Mouse (Mus musculus): Measurements from ENCODE around the gene Tmem151b.

Tmem151b gene

DNA sequence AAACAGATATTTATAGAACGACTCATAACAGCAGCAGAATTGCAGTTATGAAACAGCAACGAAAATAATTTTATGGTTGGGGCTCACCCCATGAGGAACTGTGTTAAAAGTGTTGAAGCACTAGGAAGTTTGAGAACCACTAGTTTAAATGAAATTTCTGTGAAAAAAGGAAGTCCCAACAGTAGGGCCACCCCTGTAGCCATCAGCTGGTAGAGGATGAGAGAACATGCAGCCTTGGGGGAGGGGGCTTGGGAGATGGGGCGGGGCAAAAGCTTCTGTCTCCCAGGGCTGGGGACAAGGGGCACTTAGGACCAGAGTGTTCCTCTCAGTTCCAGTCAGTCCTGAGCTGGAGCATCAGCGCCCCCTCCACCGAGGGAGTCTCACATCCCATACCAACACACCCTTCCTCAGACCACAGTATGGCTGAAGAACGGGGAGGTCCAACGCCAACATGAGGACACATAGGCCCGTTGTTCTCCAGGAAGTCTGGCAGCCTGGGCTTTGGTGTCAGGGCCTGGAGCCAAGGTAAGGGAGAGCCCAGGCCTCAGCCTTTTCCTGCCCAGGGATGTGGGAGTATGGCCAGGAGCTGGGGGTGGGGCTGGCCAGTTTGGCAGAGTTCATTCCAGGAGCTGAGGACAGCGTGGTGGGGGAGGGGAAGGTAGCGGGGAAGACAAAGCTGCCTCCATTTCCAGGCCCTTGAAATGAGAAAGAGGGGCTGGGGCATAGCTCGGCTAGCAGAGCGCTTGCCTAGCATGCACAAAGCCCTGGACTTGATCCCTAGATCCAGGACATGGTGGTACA, 34.8 kb upstream of the Tmem151b start:
- DNase-seq (ENCODE audit: low read depth, low spot score): no peak

DNA sequence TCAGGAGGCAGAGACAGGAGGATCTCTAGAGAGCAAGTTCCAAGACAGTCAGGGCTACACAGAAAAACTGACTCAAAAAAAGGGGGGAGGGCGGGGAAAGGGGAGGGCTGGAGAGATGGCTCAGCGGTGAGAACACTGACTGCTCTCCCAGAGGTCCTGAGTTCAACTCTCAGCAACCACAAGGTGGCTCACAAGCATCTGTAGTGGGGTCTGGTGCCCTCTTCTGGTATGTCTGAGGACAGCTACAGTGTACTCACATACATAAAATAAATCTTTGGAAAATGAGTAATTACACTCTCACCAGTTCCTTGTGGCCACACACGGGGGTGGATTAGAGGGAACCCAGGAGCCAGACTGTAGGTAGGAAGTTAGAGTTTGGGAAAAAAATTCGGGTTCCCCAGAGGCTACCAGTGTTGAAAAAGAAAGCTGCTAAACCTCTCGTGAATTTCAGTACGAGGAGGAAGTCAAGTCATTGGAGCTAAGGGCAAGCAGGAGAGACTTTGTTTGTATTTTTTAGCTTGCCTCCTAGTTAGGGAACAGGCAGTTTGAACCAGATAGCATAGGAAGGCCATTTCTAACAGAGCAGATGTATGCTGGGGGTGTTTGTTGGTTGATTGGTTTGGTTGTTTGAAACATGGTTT, 33.4 kb upstream of the Tmem151b start:
- no peak for DNase-seq (ENCODE audit: low read depth, low spot score)

DNA sequence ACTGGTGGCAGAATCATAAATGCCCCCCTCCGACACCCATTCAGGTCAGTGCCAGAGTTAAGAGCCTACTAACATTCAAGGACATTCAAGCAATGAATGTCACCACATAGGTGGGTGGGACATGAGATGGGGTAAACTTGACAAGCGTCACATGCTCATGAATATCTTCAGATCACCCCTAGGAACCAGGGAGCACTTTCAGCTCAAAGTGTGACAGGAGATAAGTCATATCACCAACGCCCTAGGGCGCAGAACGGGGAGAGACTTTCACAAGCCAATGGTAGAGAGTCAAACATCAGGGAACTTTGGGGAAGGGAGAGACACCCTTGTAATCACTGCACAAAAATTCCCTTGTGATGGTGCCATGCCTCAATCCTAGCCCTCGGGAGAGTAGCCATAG, 32.7 kb upstream of the Tmem151b start:
- DNase-seq (ENCODE audit: low read depth, low spot score): no peak

DNA sequence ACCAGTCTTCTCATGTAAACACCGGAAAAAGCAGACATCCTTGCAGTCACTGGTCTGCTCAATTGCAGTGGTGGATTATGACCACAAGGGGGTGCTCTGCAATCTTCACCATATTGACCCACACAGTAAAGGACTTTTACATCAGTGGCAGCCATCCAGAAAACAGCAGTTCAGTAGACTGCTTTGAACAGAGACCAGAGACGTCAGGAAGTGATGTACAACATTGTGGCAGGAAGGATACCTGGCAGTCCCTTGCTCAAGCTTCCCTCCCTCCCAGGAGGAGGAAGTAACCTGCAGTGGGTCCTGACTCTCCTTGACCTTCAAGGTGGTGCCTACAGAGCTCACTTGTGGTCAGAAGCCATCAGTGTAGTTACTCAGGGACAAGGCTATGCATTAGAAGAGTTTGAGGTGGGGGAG, 32.1 kb upstream of the Tmem151b start:
- no peak for DNase-seq (ENCODE audit: low read depth, low spot score)

DNA sequence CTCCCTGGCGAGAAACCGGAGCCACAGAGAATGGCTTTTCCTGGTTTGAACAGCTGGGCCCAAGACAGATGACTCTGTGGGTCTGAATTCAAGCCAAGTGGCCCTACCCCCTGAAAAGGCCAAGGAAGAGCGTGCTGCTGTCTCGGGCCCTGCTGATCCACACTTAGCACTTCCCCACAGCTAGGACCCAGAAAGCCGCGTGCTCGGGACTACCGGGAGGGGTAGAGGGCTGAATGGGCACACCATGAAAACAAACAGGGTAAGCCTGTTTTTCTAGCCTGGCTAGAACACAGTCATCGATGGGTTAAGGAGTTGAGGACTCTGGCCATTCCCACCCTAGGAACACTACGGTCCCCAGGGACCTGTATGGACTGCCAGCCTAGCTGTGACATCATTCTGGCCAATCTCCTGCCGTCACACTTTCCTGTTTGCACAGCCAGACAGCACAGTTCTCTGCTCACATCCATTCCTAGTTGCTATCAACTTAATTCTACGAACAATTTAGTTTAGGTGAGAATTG, 31.5 kb upstream of the Tmem151b start:
- no peak for DNase-seq (ENCODE audit: low read depth, low spot score)

DNA sequence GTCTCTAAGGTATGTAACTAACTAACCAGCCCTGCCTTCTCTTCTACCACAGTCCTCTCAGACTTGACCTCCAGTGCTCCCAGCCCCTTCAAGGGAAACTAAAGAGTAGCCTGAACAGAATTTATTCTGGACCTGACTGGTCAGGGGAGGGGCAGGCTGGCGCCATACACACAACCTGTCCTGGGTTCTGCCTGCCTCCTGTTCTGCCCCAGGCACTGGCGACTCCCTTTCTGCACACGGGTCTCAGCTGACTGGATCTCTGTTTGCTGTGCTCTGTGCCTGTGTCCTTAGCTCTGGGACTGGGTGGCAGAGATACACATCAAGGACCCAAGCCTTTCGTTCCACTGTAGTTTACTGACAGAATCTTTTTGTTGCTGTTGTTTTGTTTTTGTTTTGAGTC, 30.1 kb upstream of the Tmem151b start:
- no peak for DNase-seq (ENCODE audit: low read depth, low spot score)

DNA sequence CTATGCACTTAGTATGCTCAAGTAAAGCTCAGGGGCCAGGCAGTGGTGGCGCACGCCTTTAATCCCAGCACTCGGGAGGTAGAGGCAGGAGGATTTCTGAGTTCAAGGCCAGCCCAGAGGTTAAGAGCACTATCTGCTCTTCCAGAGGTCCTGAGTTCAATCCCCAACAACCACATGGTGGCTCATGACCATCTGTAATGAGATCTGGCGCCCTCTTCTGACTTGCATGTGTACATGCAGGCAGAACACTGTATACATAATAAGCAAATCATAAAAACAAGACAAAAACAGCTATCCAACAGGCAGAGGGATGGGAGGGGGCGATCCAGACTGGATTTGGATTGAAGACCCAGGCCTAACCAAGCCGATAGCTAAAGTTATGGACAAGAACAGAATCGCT, 29.4 kb upstream of the Tmem151b start:
- no peak for DNase-seq (ENCODE audit: low read depth, low spot score)

DNA sequence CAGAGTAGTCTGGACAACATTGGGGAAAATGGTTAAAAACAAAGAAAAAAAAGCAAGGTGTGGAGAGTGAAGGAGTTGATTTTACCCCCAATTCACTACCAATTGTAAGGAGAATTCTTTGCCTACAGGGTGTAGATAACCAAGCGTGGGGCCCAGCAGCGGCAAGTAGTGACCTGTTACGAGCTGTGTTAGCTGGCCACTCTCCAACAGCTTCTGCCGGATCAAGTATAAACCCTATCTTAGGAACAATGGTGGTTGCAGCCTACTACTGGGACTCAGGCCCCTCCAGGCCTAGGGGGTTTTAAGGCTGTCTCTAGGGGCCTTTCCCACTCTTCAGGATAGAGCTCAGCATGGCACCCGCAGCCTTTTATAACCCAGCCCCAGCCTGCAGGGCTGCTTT, 28.8 kb upstream of the Tmem151b start:
- DNase-seq (ENCODE audit: low read depth, low spot score): no peak

DNA sequence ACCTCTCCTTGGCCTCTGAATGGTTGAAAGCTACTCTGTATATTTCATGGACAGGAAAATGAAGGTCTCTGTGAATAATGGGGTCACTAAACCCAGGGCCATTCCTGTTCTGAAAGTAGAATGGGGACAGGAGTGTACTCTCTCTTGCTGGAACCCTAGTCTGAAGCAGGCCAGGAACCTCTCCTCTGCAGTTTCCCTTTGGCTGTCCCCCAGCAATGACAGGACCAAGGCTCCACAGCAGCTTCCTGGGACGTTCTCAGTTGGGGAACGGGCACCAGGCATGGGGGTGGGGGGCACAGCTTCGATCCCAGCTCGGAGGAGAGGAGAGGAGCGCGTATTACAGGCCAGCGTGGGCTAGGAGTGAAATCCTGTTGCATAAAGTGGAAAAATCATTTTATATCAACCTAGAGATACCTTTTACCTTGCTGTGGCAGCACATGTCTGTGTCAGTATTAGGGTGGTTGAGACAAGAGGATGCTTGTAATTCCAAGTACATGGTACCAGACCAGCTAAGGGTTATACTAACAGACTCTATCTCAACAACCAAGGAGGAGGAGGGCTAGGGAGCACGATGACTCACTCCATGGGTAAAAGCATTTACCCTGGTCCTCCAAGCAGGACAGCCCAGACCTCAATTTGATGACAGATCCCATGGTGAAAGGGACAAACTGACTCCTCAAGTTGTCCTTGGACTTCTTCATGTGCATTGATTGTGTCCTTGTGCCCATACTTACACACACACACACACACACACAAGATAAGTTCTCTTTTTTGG, 25.8 kb upstream of the Tmem151b start:
- DNase-seq (ENCODE audit: low read depth, low spot score): no peak

DNA sequence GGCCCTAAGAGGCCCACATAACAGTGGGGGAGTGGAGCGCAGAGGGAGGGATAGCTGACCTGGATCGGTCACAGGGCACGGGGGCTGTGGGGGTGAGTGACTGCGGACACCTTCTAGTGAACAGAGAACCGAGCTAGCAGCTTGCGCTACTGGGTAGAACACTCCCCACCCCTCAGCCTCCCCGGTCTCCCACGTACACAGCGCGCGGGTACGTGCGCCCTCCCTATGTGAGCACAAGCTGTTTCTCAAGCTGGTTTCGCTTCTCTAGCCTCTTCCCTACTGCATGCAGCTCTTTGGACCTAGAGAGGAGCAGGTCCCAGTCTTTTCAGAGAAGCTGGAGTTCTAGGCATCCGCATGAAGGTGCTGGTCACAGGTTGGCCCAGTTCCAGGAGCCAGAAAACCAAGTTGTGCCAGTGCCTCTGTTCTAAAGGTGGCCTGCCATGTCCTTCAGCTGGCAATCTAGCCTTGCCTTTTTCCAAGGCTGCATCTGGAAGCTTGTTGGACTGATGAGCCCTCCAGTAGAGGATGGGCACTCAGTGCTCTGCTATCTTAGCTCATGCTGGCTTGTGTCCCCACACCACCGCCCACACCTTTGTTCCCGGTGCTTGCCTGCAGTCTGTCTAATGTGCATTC, 24.8 kb upstream of the Tmem151b start:
- DNase-seq (ENCODE audit: low read depth, low spot score): no peak

DNA sequence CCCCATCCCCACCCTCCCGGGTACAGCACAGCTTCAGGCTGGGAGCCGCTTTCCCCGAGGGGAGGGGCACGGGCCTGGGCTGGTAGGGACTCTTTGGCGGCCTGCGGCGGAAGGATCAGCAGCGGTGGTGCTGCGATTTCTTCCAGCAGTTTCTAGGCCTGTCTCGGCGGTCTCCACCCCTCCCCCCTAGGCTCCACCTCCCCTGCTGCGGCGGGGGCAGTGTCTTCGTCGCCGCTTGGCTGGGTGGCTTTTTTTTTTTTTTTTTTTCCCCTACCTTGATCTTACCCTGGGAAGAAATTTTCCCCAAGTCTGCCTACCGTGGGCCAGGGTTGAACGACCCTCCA, 24.3 kb upstream of the Tmem151b start:
- DNase-seq (ENCODE audit: low read depth, low spot score): peak; percentile 87

DNA sequence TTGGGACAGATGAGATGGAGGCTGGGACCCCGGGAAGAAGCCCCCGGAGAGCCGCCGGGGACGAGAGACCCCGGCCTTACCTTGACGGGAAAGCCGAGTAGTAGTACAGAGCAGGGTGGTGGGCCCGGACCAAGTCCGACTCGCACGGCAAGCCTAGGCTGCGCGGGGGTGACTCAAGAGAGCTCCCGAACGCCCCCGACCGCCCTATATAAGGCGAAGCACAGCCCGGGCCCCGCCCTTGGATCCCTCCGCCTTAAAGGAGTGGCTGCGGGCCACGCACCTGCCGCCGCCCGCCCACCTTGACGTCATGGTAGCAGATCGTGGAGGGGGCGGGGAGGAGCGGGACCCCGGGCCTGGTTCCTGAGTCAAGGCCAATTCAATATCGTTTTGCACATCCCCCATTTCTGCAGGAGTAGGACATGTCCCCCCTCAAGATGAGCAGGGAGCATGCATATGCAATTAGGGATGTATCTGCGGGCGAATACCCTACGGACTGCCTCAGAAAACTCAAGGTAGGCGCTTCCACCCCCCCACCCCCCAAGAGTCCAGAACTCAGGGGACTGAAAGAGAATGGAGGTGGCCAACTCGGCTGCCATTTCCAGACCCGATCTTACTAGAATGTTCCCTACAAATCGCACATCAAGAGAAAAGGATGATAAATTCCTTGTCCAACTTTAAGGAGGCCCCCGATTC, 23.8 kb upstream of the Tmem151b start, which contains the start of gene Hsp90ab1:
TSS of gene Hsp90ab1 (minus strand) at position 185 of the 693 bp plus-strand sequence.
- peak; percentile 96 for DNase-seq (ENCODE audit: low read depth, low spot score)

DNA sequence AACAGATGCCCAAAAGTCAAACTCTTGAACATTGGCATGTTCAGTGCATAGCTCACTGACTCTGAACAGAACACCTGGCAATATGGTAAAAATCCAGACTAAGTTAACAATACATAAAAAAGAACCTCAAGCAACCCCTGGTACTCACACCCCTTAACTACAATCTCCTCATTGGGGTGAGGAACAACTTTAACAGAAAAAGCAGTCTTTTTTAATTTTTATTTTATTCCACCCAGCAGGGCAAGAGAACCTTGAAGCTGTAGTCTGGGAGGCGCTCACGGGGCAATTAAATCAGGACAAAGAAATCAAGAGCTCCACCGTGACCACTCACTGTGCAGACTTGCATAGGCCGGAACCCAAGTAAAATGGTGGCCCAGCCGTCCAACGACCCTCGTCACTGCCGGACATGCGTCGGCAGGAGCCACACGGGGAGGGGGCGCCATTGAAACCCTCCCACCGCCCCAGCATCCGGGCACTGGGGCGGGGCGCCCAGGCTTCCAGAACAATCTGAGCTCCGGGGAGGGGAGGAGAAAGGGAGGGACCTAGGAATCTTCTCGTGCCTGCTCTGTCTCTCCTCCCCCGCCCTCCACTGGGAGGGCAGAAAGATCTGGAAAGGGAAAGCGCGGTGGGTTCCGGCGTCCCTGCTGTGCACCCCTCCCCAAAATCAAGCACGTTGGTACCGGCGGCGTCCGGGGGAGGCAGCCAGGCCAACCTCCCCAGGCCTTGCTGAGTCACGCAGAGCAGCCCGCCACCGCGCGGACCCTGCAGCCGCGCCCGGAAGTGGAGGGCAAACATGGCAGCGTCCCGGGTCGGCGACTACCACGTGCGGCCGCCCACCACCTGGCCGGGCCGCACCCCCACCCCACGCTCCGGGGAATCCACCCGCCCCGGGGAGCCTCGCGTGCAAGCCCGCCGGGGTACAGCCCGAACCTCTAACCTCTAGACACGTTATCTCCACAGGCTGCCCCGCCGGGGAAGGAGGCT, 22.9 kb upstream of the Tmem151b start:
- DNase-seq (ENCODE audit: low read depth, low spot score): peak; percentile 72

DNA sequence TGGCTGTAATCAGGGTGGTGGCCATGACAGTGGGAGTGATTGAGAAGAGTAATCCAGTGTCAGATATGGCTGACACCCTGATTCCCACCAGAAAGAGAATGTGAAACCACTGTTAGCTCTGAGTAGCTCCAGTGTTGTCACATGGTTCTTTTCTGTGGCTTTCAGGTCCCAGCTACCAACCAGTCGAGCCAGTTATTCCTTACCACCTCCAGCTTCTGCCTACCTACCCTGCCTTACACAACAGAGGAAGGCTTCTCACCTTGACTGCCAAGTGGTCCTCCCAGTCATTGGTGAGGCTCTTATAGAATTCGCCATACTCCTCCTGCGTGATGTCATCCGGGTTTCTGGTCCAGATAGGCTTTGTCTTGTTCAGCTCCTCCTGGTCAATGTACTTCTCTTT, 20.5 kb upstream of the Tmem151b start:
- DNase-seq (ENCODE audit: low read depth, low spot score): no peak

DNA sequence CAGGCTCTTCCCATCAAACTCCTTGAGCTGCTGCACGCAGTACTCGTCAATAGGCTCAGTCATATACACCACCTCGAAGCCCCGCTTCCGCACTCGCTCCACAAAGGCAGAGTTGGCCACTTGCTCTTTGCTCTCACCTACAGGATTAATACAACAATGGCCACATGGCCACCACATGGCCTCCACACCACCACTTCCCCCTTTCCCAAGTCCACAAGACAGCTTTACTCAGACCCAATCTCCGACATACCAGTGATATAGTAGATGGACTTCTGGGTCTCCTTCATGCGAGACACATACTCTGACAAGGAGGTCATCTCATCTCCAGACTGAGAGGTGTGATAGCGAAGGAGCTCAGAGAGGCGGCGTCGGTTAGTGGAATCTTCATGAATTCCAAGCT, 19.5 kb upstream of the Tmem151b start:
- DNase-seq (ENCODE audit: low read depth, low spot score): no peak

DNA sequence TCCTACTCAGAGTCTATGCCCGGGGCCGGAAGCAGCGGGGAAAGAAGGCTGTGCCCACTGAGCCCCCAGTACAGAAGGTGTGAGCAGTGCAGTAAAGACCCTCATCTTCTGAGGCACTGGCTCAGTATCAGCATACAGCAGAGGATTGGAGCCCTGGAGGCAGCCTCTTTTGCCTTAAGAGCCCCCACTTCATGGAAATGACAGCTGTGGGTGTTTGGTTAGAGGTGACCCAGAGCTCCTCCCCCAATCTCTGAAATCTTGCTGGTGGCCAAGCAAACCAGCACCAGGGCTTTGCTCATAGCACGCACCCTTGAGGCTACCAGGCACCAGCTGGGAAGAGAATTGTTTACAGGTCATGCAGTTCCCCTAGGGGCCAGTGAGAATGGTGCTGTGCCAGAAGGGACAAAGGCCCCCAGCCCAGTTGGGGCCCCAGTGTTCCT, 17.7 kb upstream of the Tmem151b start:
- DNase-seq (ENCODE audit: low read depth, low spot score): no peak

DNA sequence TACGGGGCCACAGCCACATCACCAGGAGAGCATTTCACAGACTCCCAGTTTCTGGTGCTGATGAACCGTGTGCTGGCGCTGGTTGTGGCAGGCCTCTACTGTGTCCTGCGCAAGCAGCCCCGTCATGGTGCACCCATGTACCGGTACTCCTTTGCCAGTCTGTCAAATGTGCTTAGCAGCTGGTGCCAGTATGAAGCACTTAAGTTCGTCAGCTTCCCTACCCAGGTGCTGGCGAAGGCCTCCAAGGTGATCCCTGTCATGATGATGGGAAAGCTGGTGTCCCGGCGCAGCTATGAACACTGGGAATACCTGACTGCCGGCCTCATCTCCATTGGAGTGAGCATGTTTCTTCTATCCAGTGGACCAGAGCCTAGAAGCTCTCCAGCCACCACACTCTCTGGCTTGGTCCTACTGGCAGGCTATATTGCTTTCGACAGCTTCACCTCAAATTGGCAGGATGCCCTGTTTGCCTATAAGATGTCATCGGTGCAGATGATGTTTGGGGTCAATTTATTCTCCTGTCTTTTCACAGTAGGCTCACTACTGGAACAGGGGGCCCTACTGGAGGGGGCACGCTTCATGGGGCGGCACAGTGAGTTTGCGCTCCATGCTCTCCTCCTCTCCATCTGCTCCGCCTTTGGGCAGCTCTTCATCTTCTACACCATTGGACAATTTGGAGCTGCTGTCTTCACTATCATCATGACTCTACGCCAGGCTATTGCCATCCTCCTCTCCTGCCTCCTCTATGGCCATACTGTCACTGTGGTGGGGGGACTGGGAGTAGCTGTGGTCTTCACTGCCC, 17.1 kb upstream of the Tmem151b start:
- no peak for DNase-seq (ENCODE audit: low read depth, low spot score)

DNA sequence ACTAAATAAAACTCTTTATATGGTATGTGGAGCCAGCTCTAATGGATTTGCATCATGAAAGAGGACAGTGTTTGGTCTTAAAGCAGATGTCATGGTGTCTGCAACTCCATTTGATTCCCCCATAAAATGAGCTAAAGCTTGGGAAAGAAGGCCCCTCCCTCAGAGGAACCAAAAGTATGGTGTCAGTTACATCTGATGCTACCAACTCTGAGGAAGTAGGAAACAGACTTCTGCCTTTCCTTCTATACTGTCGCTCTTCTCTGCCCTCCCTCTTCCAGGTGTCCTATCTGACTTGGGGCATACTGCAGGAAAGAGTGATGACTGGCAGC, 16.5 kb upstream of the Tmem151b start:
- no peak for DNase-seq (ENCODE audit: low read depth, low spot score)

DNA sequence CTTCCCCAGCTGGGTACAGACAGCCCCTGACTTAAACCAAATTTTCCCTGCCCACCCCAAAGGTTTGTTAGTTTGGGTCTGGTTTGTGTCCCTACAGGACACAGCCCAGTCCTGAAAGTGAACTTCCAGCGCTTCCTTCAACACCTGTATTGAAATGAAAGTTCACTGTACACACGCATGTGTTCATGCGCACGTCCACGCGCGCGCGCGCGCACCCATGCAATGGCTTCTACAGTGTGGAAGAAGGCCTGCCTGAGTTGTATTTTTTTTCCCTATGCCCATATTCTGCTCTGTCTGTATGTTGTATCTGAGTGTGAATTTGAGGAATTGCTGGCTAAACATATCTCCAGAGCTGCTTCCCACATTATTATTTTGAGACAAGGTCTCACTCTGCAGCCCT, 15.6 kb upstream of the Tmem151b start:
- DNase-seq (ENCODE audit: low read depth, low spot score): no peak
